Mouse (Mus musculus) cerebellum, adult 2 months (tissue): ENCODE measurements around the gene Cyp2d26.

Source experiments
- CTCF ChIP-seq: fragments of 200-500 bp; IDR thresholded peaks from 2 replicates; pipeline ENCODE4 v1.5.1; 2011; ENCODE audit warnings: low read depth, mild to moderate bottlenecking, control low read depth, low read length, moderate library complexity, borderline replicate concordance; ENCODE audit not compliant: insufficient read depth
- POLR2A ChIP-seq: fragments of 200-500 bp; IDR thresholded peaks from 2 replicates; pipeline ENCODE4 v1.6.1; 2011; ENCODE audit warnings: low read length, control low read depth, borderline replicate concordance; ENCODE audit not compliant: insufficient read depth

DNA sequence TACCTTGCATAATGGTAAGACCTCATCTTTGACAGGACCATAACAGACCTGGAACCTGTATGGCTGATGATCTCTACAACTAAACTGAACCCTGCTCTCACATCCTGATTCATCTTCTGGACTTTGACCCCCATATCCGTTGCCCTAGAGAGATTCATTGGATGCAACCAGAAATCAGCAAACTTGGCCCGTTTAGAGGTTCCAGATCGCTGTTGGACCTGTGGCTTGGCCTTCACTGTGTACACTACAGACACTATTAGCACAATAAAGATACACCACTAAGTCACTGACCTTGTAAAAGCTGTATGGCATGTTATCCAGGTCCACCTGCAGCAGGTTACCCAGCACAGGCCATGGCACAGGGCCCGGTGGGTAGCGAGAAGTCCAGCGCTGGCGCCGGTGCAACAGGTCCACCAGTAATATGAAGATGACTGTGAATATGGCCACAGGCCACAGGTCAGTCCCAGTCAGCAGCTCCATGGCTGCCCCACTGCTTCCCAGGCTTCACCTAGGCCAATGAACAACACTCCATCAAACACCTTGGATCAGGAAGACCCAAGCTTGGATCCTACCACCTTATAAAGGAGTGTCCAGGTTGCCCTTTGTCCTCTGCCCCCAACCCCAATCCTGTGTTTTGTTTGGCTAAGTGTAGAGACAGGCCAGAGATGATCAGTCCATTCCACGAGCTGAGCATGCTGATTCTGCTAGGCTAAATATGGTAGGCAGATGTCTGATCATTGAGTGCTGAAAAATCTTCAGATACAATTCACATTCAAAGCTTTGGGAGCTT lies 30.3 kb downstream of the Cyp2d26 start, which contains the start of gene Cyp2d40:
- TF ChIP-seq CTCF (no peak), POLR2A (no peak)
